Mouse (Mus musculus) urinary bladder, postnatal 0 days (tissue): Measurements from ENCODE around the gene Olfr873. TPM values are rescaled to one million over a fixed set of nuclear protein-coding genes. Genes with fewer than 3 reads are reported as not detected.

Experiments
- polyA plus RNA-seq: library from polyadenylated mRNA; unstranded; fragments of >200 nt; fragmentation: Nextera tagmentation; extraction: Ambion mirVana; gene quantifications from 2 replicates; pipeline ENCODE4 v1.2.1, GENCODE M21; 2015

Olfr873 gene
- polyA plus RNA-seq, result not detected in 2 replicates

GRCm38 (mm10) chr9:20298232-20298631 is at the start of gene Olfr873:
Olfr873 (plus strand) TSS chr9:20298532.

GRCm38 (mm10) chr9:20282051-20282450 is 16.3 kb upstream of the Olfr873 start, which contains the start of gene Olfr39:
Olfr39 (plus strand) TSS chr9:20282351.

GRCm38 (mm10) chr9:20335994-20336393 is 37.7 kb downstream of the Olfr873 start, which contains the start of gene Olfr18:
Olfr18 (minus strand) TSS chr9:20336094.

Other genes starting within 250 kb of the Olfr873 start
- gene Olfr867, start 241.0 kb upstream of the Olfr873 start, polyA plus RNA-seq, result not detected in 2 replicates
- gene Olfr868, start 199.9 kb upstream of the Olfr873 start, polyA plus RNA-seq, result not detected in 2 replicates
- gene Olfr869, start 169.5 kb upstream of the Olfr873 start, polyA plus RNA-seq, result not detected in 2 replicates
- not detected in 2 replicates for gene Olfr870, start 124.5 kb upstream of the Olfr873 start, polyA plus RNA-seq
- not detected in 2 replicates for gene Olfr871, start 86.3 kb upstream of the Olfr873 start, polyA plus RNA-seq
- gene Olfr872, start 61.4 kb upstream of the Olfr873 start, polyA plus RNA-seq, result not detected in 2 replicates
- gene Olfr39, start 16.2 kb upstream of the Olfr873 start, polyA plus RNA-seq, result not detected in 2 replicates
- gene Olfr18, start 37.6 kb downstream of the Olfr873 start, polyA plus RNA-seq, result not detected in 2 replicates
- gene Zfp560, start 86.6 kb downstream of the Olfr873 start, polyA plus RNA-seq, result 36.4 and 39.5 TPM in 2 replicates
- gene Zfp26, start 161.6 kb downstream of the Olfr873 start, polyA plus RNA-seq, result 6.2 and 11.1 TPM in 2 replicates
- gene Zfp426, start 194.2 kb downstream of the Olfr873 start, polyA plus RNA-seq, result 9.6 and 11.3 TPM in 2 replicates
- 37.6 and 45.4 TPM in 2 replicates for gene Zfp266, start 222.9 kb downstream of the Olfr873 start, polyA plus RNA-seq